10 mouse cellular contexts compared by ENCODE assay signal in genomic region chr9:34954212-34954611, GRCm38 (mm10).
A peak's percentile ranks its signal among the peaks of the same experiment; 100 is the strongest.
DNase-seq lines count a peak whose midpoint lies in the region; ATAC-seq and TF ChIP-seq lines count a peak whose summit lies in the region.
"Had no signal": no experiment of that assay in that cellular context is flagged by ENCODE, and none has a peak within 500 bp of the region (broad histone marks: within the 10 kb centered on the region; RNA-seq: fewer than 3 reads in every experiment).

No protein-coding gene starts in this region.

- H3K36me3 ChIP-seq in forebrain, embryonic 12.5 days (replicated peaks): no peaks in the 10 kb centered on the region
- no peaks in the 10 kb centered on the region for H3K36me3 ChIP-seq in forebrain, embryonic 13.5 days (ENCODE audit: poor library complexity, severe bottlenecking)
- no peaks in the 10 kb centered on the region for H3K36me3 ChIP-seq in lung, postnatal 0 days (ENCODE audit: insufficient read depth, low read length)
- H3K36me3 ChIP-seq: heart, embryonic 15.5 days had no signal

- TF ChIP-seq POLR2A in lung, adult 2 months (IDR thresholded peaks at IDR 0.05; ENCODE audit: borderline replicate concordance, extremely low read depth, low read depth, low read length): no peak

- peaks cover 5% of the 10 kb centered on the region; the same call in 1 of the 2 replicates for H3K4me1 ChIP-seq in forebrain, embryonic 12.5 days
- no peaks in the 10 kb centered on the region for H3K4me1 ChIP-seq in forebrain, embryonic 13.5 days
- no peaks in the 10 kb centered on the region for H3K4me1 ChIP-seq in lung, postnatal 0 days (ENCODE audit: insufficient read depth, low read depth, low read length)
- H3K4me1 ChIP-seq in lung, adult 2 months (ENCODE audit: control insufficient read depth, insufficient read depth, low read length): no peaks in the 10 kb centered on the region
- H3K4me1 ChIP-seq: megakaryocyte, embryonic 14.5 days had no signal

- DNase-seq in lung, postnatal 0 days (ENCODE audit: low spot score): no peak
- DNase-seq in lung, adult 2 months: no peak
- DNase-seq in cerebellum, adult 9-10 months: peak; percentile 80
- DNase-seq in left cerebral cortex, postnatal 25 days (ENCODE audit: low spot score in 2 of 2): peak; percentile 43 to 57
- DNase-seq in spleen, adult 18-20 months: no peak
- no peak for DNase-seq in ovary, adult 18-20 months (ENCODE audit: low spot score)

- TF ChIP-seq CTCF in lung, postnatal 0 days (IDR thresholded peaks at IDR 0.05): peak; percentile 45
- TF ChIP-seq CTCF in lung, adult 2 months (IDR thresholded peaks at IDR 0.05; ENCODE audit: insufficient read depth, low read length): no peak

- TF ChIP-seq EP300 in lung, postnatal 0 days (IDR thresholded peaks at IDR 0.05): no peak

- peak; percentile 45; the same call in 1 of the 2 replicates for ATAC-seq in forebrain, embryonic 12.5 days (ENCODE audit: low FRiP score)
- ATAC-seq in forebrain, embryonic 13.5 days: no peak
- no peak for ATAC-seq in lung, postnatal 0 days

- no peak overlapping the region for H3K4me2 ChIP-seq in forebrain, embryonic 12.5 days
- H3K4me2 ChIP-seq in forebrain, embryonic 13.5 days: no peak overlapping the region
- H3K4me2 ChIP-seq in lung, postnatal 0 days (replicated peaks; ENCODE audit: low read depth, low read length): no peak overlapping the region

- no peak overlapping the region for H3K27ac ChIP-seq in forebrain, embryonic 12.5 days
- H3K27ac ChIP-seq in forebrain, embryonic 13.5 days: no peak overlapping the region
- no peak overlapping the region for H3K27ac ChIP-seq in lung, postnatal 0 days (ENCODE audit: low read length)

- no peak overlapping the region for H3K9ac ChIP-seq in forebrain, embryonic 12.5 days
- no peak overlapping the region for H3K9ac ChIP-seq in forebrain, embryonic 13.5 days
- H3K9ac ChIP-seq in lung, postnatal 0 days (replicated peaks; ENCODE audit: low read depth): no peak overlapping the region
- H3K9ac ChIP-seq: heart, embryonic 15.5 days had no signal

- H3K27me3 ChIP-seq in forebrain, embryonic 12.5 days: peaks cover 18% of the 10 kb centered on the region; the same call in 1 of the 2 replicates
- H3K27me3 ChIP-seq in forebrain, embryonic 13.5 days: no peaks in the 10 kb centered on the region; the same call in 1 of the 2 replicates
- H3K27me3 ChIP-seq in lung, postnatal 0 days (replicated peaks; ENCODE audit: insufficient read depth, low read length): no peaks in the 10 kb centered on the region
- H3K27me3 ChIP-seq: heart, embryonic 15.5 days had no signal

- intact Hi-C loops in left cerebral cortex, postnatal 25 days (cut with DNase I): no loop called here

- no peak overlapping the region for H3K4me3 ChIP-seq in forebrain, embryonic 12.5 days (replicated peaks)
- no peak overlapping the region for H3K4me3 ChIP-seq in forebrain, embryonic 13.5 days
- H3K4me3 ChIP-seq in lung, postnatal 0 days (ENCODE audit: low read depth, low read length): no peak overlapping the region
- H3K4me3 ChIP-seq in lung, adult 2 months (replicated peaks; ENCODE audit: extremely low read depth, low read depth, low read length): no peak overlapping the region
- H3K4me3 ChIP-seq: heart, embryonic 15.5 days; megakaryocyte, embryonic 14.5 days had no signal

- 58% methylated on average over 5 of the region's 5 CpGs for WGBS in forebrain, embryonic 12.5 days
- WGBS in forebrain, embryonic 13.5 days: 52% methylated on average over 5 of the region's 5 CpGs
- 61% methylated on average over 5 of the region's 5 CpGs for WGBS in lung, postnatal 0 days
- WGBS in lung, adult 2 months: 71% methylated on average over 5 of the region's 5 CpGs

- H3K9me3 ChIP-seq in forebrain, embryonic 12.5 days: no peaks in the 10 kb centered on the region
- H3K9me3 ChIP-seq in forebrain, embryonic 13.5 days (replicated peaks): no peaks in the 10 kb centered on the region
- no peaks in the 10 kb centered on the region for H3K9me3 ChIP-seq in lung, postnatal 0 days (ENCODE audit: low read length)
- H3K9me3 ChIP-seq: heart, embryonic 15.5 days; megakaryocyte, embryonic 14.5 days had no signal

Comparison
In these comparisons a context has a peak if more than half of its experiments do, and no peak if none do; other contexts are left out.
1. DNase-seq: peak in cerebellum, adult 9-10 months (single experiment) and left cerebral cortex, postnatal 25 days (2 of 2); none in lung, postnatal 0 days (single experiment), lung, adult 2 months (single experiment), spleen, adult 18-20 months (0 of 2) and ovary, adult 18-20 months (single experiment).